Mouse (Mus musculus): ENCODE data around the gene Mvp. TPM values are rescaled to one million over a fixed set of nuclear protein-coding genes. Genes with fewer than 3 reads are reported as not detected.

The Mvp gene
- polyA plus RNA-seq (2012; rRNA removed) (7.9 and 8.0 TPM in 2 replicates), polyA plus RNA-seq (2014; fragmentation: Nextera tagmentation; extraction: Ambion mirVana) (7.3 and 7.9 TPM in 2 replicates)

GRCm38 (mm10) chr7:127014320-127014719 is at the start of gene Mvp:
TSS of gene Mvp (minus strand) at chr7:127014621.
- 42% methylated on average over 11 of the region's 11 CpGs for WGBS
- no peak for DNase-seq (ENCODE audit: low spot score)
- H3K27ac ChIP-seq (replicated peaks; ENCODE audit: low read depth, low read length), result no peak within 1 kb of the TSS
- peaks cover 35% of the 10 kb centered on the region for H3K36me3 ChIP-seq (ENCODE audit: control insufficient read depth, insufficient read depth, low read length)
- peaks cover 21% of the 10 kb centered on the region for H3K4me1 ChIP-seq (ENCODE audit: control insufficient read depth, insufficient read depth, low read length)
- H3K9ac ChIP-seq (ENCODE audit: low read depth, low read length, severe bottlenecking), result peak within 1 kb of the TSS; percentile 25; the same call in 1 of the 2 replicates
- H3K4me2 ChIP-seq (replicated peaks; ENCODE audit: low read depth, low read length, severe bottlenecking), result peak within 1 kb of the TSS; percentile 90; the same call in 1 of the 2 replicates
- no peak for TF ChIP-seq POLR2A (IDR thresholded peaks at IDR 0.05; ENCODE audit: borderline replicate concordance, extremely low read depth, insufficient read depth, insufficient read length)
- no peaks in the 10 kb centered on the region for H3K9me3 ChIP-seq (ENCODE audit: control insufficient read depth, low read length)
- H3K27me3 ChIP-seq (ENCODE audit: control insufficient read depth, insufficient read depth, low read length), result no peaks in the 10 kb centered on the region
- ATAC-seq (ENCODE audit: low FRiP score, low read depth), result no peak
- peak within 1 kb of the TSS; percentile 75 for H3K4me3 ChIP-seq (replicated peaks; ENCODE audit: low read length)

- H3K4me1 ChIP-seq (ENCODE audit: control insufficient read depth, insufficient read depth, low read length), result no peaks in the 10 kb centered on the region
- H3K4me2 ChIP-seq (replicated peaks; ENCODE audit: low read depth, low read length, severe bottlenecking), result no peak overlapping the region
- no peaks in the 10 kb centered on the region for H3K9me3 ChIP-seq (ENCODE audit: control insufficient read depth, low read length)
- 61% methylated on average over 5 of the region's 5 CpGs for WGBS
- DNase-seq (ENCODE audit: low spot score) (no peak), ATAC-seq (ENCODE audit: low FRiP score, low read depth) (no peak)
- H3K4me3 ChIP-seq (replicated peaks; ENCODE audit: low read length), result no peak overlapping the region
- no peak for TF ChIP-seq POLR2A (IDR thresholded peaks at IDR 0.05; ENCODE audit: borderline replicate concordance, extremely low read depth, insufficient read depth, insufficient read length)
- H3K27me3 ChIP-seq (ENCODE audit: control insufficient read depth, insufficient read depth, low read length), result no peaks in the 10 kb centered on the region
- no peak overlapping the region for H3K9ac ChIP-seq (ENCODE audit: low read depth, low read length, severe bottlenecking)
- no peaks in the 10 kb centered on the region for H3K36me3 ChIP-seq (ENCODE audit: control insufficient read depth, insufficient read depth, low read length)
- no peak overlapping the region for H3K27ac ChIP-seq (replicated peaks; ENCODE audit: low read depth, low read length)
Measured at GRCm38 (mm10) chr7:127055026-127055585, 40.7 kb upstream of the Mvp start.

- Histone ChIP-seq H3K9ac (ENCODE audit: low read depth, low read length, severe bottlenecking) (peak within 1 kb of the TSS; percentile 71), H3K27me3 (ENCODE audit: control insufficient read depth, insufficient read depth, low read length) (no peaks in the 10 kb centered on the region), H3K4me2 (replicated peaks; ENCODE audit: low read depth, low read length, severe bottlenecking) (peak within 1 kb of the TSS; percentile 82), H3K9me3 (ENCODE audit: control insufficient read depth, low read length) (no peaks in the 10 kb centered on the region), H3K27ac (replicated peaks; ENCODE audit: low read depth, low read length) (peak within 1 kb of the TSS; percentile 72), H3K4me1 (ENCODE audit: control insufficient read depth, insufficient read depth, low read length) (peaks cover 4% of the 10 kb centered on the region; the same call in 1 of the 2 replicates), H3K36me3 (ENCODE audit: control insufficient read depth, insufficient read depth, low read length) (no peaks in the 10 kb centered on the region), H3K4me3 (replicated peaks; ENCODE audit: low read length) (peak within 1 kb of the TSS; percentile 84)
- ATAC-seq (ENCODE audit: low FRiP score, low read depth), result peak; percentile 88
- no peak for TF ChIP-seq POLR2A (IDR thresholded peaks at IDR 0.05; ENCODE audit: borderline replicate concordance, extremely low read depth, insufficient read depth, insufficient read length)
- 1% methylated on average over 52 of the region's 53 CpGs for WGBS
- peak; percentile 86 for DNase-seq (ENCODE audit: low spot score)
Measured at GRCm38 (mm10) chr7:127041851-127042672, 27.6 kb upstream of the Mvp start, which contains the start of gene Kif22. TSS of gene Kif22 (minus strand) at chr7:127042471.

- Histone ChIP-seq H3K36me3 (ENCODE audit: control insufficient read depth, insufficient read depth, low read length) (peaks cover 66% of the 10 kb centered on the region), H3K9ac (ENCODE audit: low read depth, low read length, severe bottlenecking) (no peak overlapping the region), H3K27ac (replicated peaks; ENCODE audit: low read depth, low read length) (no peak overlapping the region), H3K27me3 (ENCODE audit: control insufficient read depth, insufficient read depth, low read length) (no peaks in the 10 kb centered on the region), H3K4me3 (replicated peaks; ENCODE audit: low read length) (no peak overlapping the region), H3K9me3 (ENCODE audit: control insufficient read depth, low read length) (no peaks in the 10 kb centered on the region), H3K4me1 (ENCODE audit: control insufficient read depth, insufficient read depth, low read length) (peaks cover 7% of the 10 kb centered on the region), H3K4me2 (replicated peaks; ENCODE audit: low read depth, low read length, severe bottlenecking) (no peak overlapping the region)
- 81% methylated on average over 1 of the region's 1 CpGs for WGBS
- no peak for ATAC-seq (ENCODE audit: low FRiP score, low read depth)
- DNase-seq (ENCODE audit: low spot score), result no peak
- TF ChIP-seq POLR2A (IDR thresholded peaks at IDR 0.05; ENCODE audit: borderline replicate concordance, extremely low read depth, insufficient read depth, insufficient read length), result no peak
Measured at GRCm38 (mm10) chr7:127031244-127031643, 16.8 kb upstream of the Mvp start.

- Histone ChIP-seq H3K27ac (replicated peaks; ENCODE audit: low read depth, low read length) (no peak overlapping the region), H3K9me3 (ENCODE audit: control insufficient read depth, low read length) (no peaks in the 10 kb centered on the region), H3K4me2 (replicated peaks; ENCODE audit: low read depth, low read length, severe bottlenecking) (no peak overlapping the region), H3K27me3 (ENCODE audit: control insufficient read depth, insufficient read depth, low read length) (no peaks in the 10 kb centered on the region), H3K36me3 (ENCODE audit: control insufficient read depth, insufficient read depth, low read length) (peaks cover 63% of the 10 kb centered on the region), H3K4me3 (replicated peaks; ENCODE audit: low read length) (no peak overlapping the region), H3K4me1 (ENCODE audit: control insufficient read depth, insufficient read depth, low read length) (peaks cover 7% of the 10 kb centered on the region), H3K9ac (ENCODE audit: low read depth, low read length, severe bottlenecking) (no peak overlapping the region)
- WGBS, result 100% methylated on average over 1 of the region's 1 CpGs
- ATAC-seq (ENCODE audit: low FRiP score, low read depth) (no peak), DNase-seq (ENCODE audit: low spot score) (no peak)
- TF ChIP-seq POLR2A (IDR thresholded peaks at IDR 0.05; ENCODE audit: borderline replicate concordance, extremely low read depth, insufficient read depth, insufficient read length), result no peak
Measured at GRCm38 (mm10) chr7:127030172-127030571, 15.8 kb upstream of the Mvp start.

All from limb, embryonic 14.5 days (tissue).